Mouse (Mus musculus) testis, postnatal 14 days (tissue): ENCODE measurements around the gene Cgas.

ENCODE experiments used
- DNase-seq: peaks from one replicate; pipeline ENCODE4 v3.0.0; 2021; ENCODE audit warnings: low spot score

Gene Cgas

DNA sequence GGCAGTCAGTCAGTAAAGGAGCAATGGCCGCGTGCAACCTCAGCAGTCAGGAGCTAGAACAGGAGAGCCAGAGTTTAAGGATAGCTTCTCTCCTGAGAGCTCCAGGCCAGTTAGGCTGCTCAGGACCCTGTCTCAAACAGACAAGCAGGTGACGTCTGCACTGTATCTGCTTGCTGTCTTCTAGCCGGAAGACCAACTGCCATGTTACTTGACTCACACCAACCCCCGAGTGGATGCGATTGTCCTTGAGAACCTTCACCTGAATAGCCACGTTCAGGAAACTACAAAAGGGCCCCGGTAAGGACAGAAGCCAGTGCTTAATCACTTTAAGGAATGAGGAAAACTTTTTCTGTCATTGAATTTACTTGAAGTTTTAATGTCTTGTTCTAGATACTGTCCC lies 14.0 kb upstream of the Cgas start:
- no peak for DNase-seq

DNA sequence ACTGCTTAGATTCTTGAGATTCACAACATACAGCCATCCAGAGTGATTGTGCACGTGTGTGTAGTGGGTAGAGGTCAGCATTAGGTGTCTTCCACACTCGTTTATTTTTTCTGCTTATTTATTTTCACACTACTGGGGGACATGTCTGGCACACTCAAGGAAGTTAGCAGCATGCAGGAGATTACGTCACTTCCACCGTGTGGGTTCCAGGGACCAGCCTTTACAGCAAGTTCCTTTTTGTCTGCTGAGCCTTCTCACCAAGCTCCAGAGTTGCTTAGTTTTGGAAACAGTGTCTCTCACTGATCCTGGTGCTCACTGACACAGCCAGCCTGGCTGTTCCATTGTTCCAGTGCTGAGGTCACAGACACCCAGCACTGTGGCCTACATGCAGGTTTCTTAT lies 8.3 kb upstream of the Cgas start:
- DNase-seq = no peak

DNA sequence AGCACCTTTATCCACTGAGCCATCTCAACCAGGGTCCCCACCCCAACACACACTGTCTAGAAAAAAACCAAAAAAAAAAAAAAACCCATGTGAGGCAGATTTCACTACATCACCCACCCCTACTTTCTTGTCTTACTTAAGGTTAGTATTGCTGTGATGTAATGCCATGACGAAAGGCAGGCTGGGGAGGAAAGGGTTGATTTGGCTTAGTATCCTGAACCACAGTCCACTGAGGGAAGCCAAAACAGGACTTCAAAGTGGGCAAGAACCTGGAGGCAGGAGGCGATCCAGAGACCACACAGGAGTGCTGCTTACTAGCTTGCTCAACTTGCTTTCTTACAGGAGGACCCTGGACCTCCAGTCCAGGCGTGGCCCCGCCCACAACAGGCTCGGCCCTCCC lies 7.4 kb upstream of the Cgas start:
- DNase-seq = no peak

DNA sequence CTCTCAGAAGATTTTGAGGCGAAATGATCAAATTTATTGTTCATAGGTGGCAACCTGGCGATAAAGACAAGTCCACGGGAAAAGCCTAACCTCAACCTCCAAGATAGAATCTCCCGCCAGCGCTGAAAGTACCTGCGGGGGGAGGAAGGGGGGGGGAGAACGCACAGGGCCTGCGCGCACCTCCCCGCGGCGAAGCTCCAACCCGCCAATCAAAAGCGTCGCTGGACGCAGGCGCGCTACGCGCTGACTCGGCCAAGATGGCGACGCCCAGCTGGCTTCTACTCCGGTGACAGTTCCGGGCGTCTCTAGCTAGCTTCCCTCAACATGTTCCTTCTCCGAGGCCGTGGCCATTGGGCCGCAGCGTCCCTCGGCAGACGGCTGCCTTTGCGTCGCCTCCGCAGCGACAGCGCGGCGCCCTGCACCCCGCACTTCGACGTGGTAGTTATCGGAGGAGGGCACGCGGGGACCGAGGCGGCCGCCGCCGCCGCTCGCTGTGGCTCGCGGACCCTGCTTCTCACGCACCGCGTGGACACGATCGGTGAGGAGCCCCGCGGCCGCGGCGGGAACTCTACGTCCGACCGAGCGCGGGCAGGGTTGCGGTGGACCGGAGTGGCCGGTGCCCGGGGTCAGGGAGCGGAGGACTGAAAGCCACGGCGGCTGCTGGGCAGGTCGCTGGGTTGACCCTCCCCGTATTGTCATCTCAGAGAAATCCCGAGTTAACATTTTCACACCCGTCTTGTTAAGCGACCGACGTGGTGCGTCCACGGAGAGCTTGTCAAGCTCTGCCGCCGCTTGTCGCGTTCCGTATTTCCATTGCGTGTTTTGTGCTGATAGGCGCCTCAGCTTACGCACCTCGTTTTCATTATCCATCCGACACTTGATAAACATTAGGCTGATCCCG lies 5.2 kb upstream of the Cgas start, which contains the start of the genes Mto1 and Gm17324:
Gene Mto1 (plus strand): TSS at position 236 of the 901 bp plus-strand sequence.
Gene Gm17324 (minus strand): TSS at position 814 of the 901 bp plus-strand sequence.
- peak; percentile 90 for DNase-seq

DNA sequence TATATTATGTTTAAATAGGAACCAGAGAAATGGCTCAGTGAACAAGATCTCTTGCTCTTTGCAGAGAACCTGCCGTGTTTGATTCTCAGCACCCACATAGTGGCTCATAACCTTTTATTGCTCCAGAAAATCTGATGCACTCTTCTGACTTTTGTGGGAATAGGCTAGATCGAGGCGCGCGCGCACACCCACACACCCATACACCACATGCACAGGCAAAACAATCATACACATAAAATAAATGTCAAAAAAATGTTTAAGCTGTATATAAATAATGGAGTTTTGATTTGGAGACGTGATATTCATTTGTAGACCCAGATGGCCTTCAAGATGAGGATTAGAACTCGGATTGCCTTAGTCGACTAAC lies 4.6 kb upstream of the Cgas start:
- no peak for DNase-seq

DNA sequence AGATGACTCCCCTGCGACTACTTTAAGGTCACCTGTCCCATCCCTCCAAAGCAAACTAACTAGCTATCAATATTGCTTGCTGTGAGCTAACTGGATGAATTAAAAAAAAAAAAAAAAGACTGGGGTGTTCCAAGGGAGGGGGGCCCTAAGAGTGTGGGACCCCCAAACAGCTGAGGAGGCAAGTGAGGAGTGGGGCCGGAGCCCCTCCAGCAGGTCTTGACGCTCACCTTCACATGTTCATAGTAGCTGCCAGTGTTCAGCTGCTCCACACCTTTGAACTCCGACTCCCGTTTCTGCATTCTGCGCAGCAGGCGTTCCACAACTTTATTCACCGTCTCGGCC lies 829 bp downstream of the Cgas start:
- no peak for DNase-seq

DNA sequence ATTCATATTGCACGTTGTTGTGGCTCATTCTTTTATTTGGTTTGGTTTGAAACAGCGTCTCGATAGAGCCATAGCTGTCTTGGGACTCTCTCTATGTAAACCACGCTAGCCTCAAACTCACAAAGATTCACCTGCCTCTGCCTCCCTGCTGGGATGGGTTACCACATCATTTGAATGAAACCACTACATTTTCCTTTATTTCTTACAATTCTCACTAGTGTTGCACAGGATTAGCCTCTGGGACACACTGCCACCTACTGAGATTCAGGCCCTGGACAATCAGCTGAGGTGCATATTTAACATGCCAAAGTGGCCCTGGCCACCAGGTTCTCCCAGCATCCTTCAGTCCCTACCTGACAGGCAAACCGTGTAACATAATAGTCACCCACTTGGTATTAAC lies 3.6 kb downstream of the Cgas start:
- no peak for DNase-seq

DNA sequence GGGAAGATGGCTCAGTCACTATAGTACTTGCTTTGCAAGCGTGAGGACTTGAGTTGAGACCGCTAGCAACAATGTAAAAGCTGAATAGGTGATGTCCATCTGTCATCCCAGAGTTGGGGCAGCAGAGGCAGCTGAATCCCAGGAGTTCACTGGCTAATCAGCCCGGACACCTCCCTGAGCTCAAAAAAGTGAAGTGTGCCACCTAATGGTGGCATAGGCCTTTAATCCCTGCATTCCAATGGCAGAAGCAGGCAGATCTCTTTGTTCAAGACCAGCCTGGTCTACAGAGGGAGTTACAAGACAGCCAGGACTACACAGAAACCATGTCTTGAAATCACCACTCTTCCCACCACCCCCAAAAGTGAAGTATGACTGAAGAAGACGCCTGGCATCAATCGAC lies 10.6 kb downstream of the Cgas start:
- no peak for DNase-seq

DNA sequence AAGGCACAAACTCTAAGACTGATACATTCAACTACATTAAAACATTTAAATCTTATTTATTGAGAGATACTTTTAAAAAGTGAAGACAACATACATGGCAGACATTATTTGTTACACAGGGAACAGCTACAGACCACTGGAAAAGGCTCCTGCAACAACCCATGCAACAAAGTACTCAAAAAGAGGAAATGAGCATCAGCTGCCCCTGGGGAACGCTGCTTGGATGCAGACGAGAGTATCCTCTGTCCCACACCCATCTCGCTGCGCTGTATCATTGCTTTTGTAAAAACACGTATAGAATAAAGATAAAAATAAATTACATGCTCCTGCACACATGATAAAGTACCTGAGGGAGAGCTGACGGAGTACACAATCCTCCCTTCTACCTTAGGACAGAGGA lies 12.6 kb downstream of the Cgas start:
- DNase-seq = no peak

DNA sequence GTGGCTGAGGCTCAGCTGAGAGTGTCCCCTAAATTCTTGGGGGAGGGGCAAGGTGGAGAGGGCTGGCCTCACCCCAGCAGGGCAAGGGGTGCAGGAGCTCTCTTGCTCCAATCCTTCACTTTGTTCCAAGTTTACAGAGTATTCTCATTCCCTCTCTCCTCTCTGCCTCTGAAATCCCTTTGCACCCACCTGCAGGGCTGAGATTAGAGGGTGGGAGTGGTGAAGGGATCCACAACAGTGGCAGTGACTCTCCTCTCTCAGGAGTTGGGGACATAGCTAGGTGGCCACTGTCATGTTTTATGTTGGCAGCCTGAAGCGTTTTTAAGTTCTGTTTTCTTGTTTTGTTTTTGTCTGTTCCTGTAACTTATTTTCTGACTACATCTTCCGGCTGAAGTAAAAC lies 13.5 kb downstream of the Cgas start:
- no peak for DNase-seq

DNA sequence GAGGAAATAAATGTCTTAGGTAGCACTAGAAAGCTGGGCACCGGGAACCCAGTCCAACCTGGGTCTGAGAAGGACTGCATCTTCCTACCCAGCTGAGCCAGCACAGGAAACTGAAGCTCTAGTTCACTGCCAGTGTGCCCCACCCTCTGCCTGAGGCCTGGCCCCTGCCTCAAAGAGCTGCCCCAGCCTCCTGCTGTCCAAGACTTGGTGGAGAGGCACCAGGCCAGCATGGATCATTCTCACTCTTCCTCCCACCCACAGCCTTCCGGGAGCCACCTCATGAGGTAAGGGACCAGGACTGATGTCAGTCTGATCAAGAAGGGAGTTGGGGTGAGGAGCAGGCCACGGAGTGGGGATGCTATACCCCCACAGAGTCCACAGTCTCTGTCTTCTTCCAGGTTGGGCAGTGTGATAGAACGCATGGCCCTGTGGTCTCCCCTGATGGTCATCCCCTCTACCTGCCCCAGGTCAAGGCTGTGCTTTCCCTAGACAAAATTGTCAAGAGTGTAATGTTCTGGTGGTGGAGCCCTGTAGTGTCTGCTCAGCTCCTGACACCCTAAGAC lies 14.1 kb downstream of the Cgas start:
- DNase-seq = no peak

DNA sequence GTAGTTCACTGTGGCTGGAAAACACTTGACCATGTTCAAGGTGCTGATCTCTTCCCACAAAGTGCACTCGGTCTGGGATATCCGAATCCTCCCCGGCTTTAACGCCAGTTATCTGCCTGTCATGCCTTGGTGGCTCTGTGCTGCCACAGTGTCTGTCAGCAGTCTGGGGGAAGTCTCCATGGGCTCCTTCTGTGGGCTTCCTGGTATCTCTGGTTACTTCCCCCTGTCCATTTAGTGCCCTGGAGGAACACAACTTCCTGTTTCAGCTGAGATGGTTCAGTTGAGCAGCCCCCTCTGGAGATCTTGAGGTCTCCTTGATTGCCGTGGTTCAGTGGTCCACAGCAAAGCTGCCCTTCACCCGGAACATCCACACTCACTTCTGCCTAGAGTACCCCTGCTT lies 14.9 kb downstream of the Cgas start:
- no peak for DNase-seq

DNA sequence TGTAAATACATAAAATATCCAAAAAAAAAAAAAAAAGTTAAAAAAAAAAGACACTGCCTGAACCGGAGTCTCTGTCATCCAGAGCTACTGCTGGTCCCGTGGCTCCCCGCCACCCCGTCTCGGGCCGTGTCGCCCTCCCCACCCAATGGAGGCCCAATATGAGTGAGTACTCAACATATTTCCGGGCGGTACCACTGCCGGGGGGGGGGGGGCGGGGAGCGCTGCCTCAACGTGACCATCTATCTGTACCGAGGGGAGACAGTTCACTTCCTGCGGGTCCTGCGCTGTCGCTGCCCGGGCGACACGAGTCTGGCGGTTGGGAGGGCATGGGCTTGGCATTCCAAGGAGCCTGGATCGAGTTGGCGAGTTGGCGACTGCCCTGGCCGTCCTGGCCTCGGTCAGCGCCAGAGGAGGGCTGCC lies 15.7 kb downstream of the Cgas start:
- no peak for DNase-seq

DNA sequence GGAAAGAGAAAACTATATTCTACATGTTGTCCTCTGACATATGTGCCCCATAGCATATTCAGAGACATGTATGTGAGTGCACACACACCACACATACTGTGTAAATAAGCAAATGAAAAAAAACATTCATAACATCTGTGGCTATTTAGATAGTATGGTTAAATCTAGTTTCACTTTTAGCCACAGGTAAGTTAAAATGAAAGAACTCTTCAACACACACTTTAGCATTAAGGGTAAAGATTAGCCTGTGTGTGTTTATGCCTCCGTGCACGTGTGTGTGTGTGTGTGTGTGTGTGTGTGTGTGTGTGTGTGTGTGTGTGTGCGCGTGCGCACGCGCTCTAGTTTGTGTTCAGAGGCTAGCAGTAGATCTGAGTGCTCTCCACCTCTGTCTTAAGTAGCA lies 41.4 kb downstream of the Cgas start:
- no peak for DNase-seq

DNA sequence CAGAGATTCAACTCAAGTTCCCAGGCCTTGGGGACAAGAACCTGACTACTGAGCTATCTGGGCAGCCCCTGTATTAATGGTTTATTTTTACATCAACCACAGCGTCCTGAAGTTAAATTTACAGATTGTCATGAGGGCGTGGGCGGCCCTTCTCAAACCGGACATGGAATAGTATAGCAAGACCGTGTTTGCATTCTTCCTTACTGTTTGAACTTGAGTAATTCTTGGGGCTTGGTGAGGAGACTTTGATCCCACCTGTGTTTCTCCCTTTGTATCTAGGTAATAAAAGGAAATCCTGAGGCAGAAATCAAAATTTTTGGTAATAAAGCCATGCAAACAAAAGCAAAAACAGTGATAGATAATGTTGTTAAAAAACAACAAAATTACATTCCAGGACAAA lies 42.5 kb downstream of the Cgas start:
- no peak for DNase-seq

DNA sequence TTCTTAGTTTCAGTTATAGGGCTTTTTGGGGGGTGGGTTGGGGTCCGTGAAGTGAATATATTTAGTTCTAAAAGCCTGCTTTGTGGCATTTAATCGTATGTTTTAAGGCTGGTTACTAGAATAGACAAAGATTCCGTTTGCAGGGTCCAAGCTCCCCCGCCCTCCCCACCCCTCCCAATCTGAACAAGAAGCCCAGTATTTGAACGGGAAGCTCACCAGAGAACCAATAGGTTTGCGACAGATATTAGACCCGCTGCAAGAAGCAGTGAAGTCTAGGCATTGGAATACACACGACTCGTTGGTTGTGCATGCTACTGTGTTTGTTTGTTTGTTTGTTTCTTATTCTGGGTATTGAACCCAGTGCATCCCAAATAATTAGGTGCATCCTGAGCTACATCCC lies 46.5 kb downstream of the Cgas start:
- DNase-seq = no peak

DNA sequence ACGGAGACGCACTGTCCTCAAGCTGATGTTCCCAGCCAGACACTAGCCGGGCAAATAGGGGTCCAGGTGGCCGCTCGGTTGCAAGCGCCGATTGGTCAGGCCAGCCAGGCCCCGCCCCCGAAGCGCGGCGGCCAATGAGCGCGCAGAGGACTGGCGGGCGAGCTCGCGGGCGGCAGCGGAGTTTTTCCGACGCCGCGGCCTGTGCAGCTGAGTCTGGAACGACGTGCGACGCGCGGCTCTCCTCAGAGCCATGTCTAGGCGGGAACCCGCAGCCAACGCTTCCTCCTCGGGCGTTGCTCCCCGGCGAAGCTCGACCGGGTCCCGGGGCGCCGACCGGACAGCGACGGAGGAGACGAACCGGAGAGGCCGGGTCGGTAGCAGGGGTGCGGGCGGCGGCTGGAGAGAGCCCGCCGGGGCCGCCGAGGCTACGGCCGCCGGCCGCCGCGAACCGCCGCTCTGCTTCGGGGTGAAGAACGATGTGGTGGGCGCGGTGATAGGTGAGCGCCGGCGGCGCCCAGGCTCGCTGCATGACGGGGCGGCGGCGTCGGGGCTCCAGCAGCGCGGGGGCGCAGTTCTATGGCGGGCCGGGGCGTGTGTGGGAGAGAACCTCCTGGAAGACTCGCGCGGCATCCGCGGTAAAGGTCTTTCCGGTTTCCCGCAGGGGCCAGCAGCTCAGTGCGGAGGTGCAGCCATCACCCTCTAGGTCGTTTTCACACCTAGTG lies 47.2 kb downstream of the Cgas start, which contains the start of gene Ddx43:
Gene Ddx43 (plus strand): TSS at position 148 of the 722 bp plus-strand sequence.
- DNase-seq = peak; percentile 94

DNA sequence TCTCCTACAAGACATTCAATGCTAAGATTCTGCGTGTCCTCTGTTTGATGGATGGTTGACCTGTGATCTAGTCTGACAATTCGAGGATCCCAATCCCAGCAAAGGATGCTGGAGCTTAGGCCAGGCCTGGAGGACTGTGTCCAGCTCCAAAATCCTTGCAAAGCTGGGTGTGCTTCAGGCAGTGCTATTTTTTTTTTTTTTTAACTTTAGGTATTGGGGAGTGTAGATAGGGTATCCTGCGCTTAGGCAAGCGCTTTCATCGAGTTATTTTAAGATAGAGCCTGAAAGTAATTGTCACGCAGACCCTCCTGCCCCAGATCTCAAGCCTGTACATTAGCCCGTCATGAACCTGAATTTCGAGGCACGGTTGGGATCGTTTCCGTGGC lies 47.8 kb downstream of the Cgas start:
- DNase-seq = no peak

DNA sequence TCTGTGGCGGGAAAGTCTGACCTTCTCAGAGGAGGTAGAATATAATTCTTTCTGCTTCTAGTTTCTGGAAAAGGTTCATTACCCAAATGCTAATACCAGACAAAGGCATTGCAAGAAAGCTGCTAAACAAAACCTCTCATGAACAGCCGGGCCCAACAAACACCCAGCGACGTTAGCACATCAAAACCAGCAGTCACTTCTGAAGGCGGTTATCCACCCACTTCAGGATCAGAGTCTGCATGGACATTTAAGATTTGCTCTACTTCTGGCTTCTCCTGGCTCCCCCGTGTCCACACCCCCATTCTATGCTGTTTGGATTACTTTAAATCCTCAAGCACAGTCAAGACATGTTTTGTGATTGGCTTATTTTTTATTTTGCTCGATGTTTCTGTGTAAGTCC lies 48.4 kb downstream of the Cgas start:
- DNase-seq = no peak

DNA sequence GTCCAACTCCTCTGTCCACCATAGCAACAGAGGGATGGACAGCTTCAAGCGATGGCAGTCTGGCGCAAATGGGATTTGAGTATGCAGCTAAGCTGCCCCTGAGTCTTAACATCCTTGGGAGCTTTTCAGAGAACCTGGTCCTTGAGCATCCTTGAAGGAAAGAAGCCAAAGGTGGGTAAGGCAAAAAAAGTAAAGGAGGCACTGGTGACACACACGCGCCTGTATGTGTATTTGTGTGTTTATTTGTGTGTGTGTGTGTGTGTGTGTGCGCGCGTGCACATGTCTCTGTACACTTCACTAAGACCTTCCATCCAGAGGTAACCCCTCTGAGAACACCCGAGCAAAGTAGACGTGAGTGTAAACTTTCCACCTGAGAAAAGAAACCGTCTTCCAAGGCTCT lies 49.3 kb downstream of the Cgas start:
- no peak for DNase-seq

DNA sequence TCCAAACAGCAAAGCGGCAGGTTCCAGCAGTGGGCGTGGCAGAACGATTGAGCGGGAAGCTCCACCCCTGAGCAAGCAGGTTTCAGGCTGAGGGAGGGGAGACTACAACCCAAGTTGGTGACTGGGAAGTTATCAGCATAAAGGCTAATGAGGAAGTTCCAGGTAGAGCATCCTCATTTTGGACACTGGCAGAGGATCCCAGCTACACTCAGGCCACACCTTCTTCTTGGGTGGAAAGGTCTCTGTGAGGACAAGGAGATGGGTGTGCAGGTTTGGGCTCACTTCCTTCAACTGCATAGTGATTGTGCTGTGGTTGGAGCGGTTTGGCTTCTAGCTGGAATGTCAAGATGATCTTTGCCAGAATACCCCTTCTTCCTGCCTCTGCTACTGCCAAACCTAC lies 53.1 kb downstream of the Cgas start:
- DNase-seq = no peak

DNA sequence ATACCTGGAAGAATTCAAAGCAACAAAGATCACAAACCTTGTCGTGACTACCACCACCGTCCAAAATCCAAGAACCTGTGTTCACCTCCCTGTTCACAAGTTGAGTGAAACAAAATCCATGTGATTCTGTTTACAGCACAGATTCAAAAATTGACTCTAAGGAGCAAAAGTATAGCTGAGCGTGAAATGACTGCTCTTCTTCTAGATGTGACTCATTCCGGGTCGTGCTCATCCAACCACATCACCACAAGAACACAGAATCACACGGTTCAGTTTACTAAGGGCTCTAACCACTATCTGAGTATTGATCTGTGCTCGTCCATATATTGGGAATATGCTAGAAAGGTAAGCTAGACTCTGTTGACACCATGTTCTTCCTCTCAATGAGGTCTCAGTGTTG lies 56.1 kb downstream of the Cgas start:
- no peak for DNase-seq

DNA sequence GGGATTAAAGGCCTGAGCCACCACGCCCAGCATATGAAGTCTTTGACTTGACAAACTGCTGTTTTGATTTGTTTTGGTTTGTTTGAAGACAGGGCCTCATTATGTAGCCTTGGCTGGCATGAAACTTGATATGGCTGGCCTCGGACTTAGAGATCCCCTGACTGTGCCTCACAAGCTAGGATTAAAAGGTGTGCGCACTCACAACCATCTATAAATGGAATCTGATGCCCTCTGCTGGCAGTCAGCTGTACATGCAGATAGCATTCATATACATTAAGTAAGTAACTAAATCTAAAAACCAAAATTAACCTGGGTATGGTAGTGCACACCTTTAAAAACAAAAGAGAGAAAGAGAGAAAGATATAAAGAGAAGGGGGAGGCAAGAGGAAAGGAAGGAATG lies 57.1 kb downstream of the Cgas start:
- DNase-seq = no peak
